Mouse (Mus musculus): ENCODE measurements around the gene Ranbp9. TPM values are rescaled to one million over a fixed set of nuclear protein-coding genes. Genes with fewer than 3 reads are reported as not detected.

Ranbp9 gene
- total RNA-seq, 2 experiments from 2014 or later: 84.1 to 87.9 TPM

DNA sequence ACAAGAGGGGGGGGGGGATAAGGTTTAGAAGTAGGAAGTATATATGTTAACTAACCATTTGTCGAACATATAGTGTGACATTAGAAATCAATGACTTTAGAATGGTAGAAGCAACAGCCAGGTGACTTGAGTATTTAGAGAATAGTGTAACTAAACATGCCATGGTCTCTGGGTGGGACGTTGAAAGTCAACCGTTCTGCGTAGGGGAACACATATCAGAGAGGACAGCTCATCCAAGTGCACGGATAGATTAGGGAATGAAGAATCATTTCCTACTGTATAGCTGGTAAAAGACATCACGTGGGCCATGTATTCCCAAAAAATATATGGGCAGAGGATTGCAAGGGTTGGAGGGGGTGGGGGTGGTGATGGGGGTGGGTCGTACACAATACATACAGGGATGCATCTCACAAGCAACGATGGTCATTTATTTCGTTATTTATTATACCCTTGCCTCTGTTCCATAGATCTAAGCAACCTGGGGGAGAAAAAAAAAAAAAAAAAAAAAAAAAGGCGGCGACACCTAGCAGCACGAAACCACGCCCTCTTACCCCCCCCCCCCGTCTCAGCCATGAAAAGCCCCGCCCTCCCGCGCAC is 83.3 kb downstream of the Ranbp9 start:
- intact Hi-C loops (cut with DNase I): loop anchor here (5.0 kb wide), 2 partner anchors 95 to 225 kb away; partner anchors contain the start of genes Gfod1 and Tbc1d7
- DNase-seq (ENCODE audit: low spot score in 2 of 2): no peak

DNA sequence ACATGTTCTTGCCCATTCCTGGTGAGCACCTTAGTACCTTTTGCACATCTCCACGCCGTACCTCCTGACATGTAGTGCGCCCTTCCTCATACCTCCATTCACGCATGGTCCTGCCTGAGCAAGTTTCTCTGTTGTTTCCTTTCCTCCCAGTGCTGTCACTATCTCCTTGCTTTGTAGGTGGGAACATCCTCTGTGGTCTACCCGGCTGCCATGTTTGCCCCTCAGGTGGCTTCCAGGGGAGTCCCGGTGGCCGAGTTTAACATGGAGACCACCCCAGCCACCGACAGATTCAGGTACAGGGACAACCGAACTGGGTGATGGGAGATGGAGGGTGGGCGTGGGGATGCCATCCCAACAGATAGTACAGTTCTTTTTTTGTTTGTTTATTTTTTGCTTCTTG is 95.8 kb downstream of the Ranbp9 start:
- intact Hi-C loops (cut with DNase I): no loop called here
- no peak for DNase-seq (ENCODE audit: low spot score in 2 of 2)

DNA sequence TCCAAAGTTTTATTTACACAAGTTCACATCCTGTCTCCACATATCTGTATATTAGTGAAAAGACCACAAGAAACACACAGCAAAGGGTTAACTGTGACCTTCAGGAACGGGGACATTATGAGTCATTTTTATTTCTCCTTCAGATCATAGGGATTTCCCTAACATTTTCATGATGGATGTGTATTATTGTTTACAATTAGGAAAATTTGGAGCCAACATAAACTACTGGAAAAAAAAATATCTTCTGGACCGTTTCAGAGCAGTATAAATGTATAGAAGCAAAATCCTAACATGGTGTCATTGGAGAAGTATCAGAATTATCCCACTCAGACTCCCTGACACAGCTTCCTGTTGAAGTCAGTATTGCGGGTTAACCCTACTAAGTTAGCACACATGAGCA is 101.1 kb downstream of the Ranbp9 start:
- intact Hi-C loops (cut with DNase I): loop anchor here (5.0 kb wide), 1 partner anchor 198 kb away; no protein-coding TSS in a partner anchor
- DNase-seq (ENCODE audit: low spot score in 2 of 2): no peak

DNA sequence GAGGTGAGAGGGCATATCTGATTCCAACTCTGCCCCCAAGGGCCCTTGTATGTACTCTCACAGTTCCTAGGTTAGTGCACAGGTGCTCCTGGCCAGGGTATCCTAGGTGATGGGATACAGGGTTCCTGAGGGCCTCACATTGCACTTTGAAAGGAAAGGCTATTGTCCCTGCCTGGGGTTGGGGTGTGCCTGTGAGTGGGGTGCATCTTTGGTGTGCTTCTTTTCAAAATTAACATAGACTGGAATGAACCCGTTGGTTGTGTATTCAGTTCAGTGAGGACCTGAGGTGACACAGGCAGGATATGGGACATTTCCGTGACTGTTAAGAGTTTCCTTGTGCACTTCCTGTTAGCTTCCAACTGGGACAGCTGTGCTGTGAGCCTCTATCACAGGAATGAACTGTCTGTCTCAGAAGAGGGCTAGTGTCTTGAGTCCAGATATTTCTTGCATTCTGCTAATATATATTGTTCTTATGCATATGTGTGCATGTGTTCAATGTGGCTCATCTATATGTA is 106.1 kb downstream of the Ranbp9 start:
- DNase-seq (ENCODE audit: low spot score in 2 of 2): no peak
- intact Hi-C loops (cut with DNase I): no loop called here

DNA sequence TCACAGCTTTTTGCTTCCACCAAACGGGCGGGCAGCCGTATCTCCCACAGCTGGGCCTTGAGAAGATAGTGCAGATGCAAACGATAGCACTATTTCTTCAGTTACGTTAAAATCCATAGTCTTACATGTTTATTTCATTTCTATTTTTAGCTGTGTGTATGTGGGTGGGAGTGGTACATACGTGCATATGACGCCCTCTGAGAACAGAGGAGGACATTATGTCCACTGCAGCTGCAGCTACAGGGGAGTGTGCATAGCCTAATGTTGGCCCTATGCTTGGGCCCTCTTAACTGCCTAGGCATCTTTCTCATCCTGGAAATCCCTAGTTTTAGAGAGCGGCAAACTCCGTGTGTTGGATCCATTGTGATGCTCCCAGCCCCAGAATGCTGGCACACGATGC is 106.9 kb downstream of the Ranbp9 start:
- intact Hi-C loops (cut with DNase I): no loop called here
- no peak for DNase-seq (ENCODE audit: low spot score in 2 of 2)

DNA sequence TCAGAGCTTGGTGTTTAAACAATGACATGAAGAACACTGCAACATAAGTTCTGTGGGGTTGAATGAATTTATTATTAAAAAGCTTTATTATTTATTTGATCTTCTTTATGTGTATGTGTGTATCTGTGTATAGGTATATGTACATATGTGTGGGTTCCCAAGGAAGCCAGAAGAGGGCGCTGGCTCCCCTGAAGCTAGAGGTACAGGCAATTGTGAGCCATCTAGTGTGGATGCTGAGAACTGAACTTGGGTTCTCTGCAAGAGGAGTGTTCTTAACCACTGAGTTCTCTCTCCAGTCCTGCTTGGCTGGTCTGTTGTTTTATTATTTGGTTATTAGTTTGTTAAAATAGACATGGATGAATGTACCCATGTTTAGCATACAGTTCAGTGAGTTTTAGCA is 108.2 kb downstream of the Ranbp9 start:
- intact Hi-C loops (cut with DNase I): no loop called here
- DNase-seq (ENCODE audit: low spot score in 2 of 2): no peak

DNA sequence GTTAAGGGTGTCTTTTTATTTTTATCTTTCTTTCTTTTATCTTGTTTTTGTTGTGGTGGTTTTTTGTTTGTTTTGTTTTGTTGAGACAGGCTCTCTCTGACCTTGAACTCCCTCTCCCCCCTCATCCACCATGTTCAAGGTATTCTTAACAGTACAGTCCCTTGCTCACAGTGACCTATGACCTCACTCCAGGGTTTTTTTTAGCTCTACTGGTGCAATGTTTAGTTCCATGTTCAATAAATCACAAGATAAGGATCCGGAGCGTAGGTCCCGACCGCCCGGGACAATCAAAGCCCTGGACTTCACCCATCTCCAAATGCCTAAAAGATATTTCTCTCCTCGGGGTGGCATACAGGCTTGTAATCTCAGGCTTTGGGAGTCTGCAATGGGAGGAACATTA is 111.0 kb downstream of the Ranbp9 start:
- DNase-seq (ENCODE audit: low spot score in 2 of 2): no peak
- intact Hi-C loops (cut with DNase I): no loop called here

DNA sequence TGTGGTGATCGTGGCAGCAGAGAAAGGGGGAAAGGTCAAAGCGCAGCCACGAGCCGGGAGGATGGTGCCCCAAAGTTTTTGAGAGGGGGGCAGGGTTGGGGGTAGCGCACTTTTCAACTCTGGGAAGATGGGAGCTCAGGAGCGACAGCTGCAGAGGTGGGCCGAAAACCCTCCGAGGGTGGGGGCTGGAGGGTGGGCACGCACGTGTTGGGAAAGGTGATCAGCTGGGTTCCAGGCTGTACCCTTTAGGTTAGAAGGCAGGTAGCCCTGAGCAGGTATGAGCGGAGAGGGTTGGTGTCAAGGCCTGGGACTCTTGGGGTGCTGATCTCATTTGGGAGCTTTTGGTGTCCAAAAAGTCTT is 115.3 kb downstream of the Ranbp9 start:
- intact Hi-C loops (cut with DNase I): loop anchor here (2.0 kb wide), 1 partner anchor 61 kb away; the partner anchor contains the start of gene Gfod1
- no peak for DNase-seq (ENCODE audit: low spot score in 2 of 2)

DNA sequence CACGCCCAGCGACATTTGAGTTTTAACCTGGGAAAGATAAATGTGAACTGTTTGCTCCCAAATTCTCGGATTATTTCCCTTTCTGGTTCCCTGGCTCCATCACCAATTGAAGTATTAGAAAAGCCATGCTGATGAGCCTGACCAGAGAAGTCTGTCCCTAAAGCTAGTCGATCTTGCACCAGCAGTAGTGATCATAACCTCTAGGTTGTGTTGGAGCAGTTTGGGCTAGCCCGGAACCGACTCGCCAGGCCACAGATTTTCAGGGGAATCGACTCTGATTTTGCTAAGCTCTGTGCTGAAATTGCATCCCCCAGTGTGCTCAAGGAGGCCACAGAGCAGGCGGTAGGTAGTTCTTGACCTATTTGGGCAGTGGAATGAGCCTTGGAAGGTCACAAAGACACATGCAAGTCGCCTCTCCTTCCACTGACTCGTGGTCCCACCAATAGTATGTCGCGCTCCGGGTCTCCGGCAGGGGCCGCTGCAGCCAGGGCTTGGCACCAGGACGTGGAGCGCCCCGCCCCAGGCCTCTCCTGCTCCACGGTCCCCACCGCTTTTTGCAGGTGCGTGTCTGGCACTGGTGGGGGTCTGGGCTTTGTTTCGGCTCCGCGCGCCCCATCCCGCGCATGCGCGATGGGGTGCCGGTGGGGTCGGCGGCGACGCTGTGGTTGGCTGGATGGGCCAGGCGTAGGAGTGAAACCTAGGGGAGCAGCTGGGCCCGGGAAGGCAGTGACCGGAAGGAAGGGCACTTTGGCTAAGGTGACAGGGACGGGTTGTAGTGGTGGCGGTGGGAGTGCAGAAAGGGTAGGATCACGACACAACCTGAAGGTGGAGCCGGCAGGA is 115.9 kb downstream of the Ranbp9 start, which contains the start of gene Sirt5:
Gene Sirt5, plus strand, starts transcription at position 512 of the 840 bp plus-strand sequence.
- peak; percentile 83 to 84 for DNase-seq (ENCODE audit: low spot score in 2 of 2)
- intact Hi-C loops (cut with DNase I): loop anchor here (2.0 kb wide), 1 partner anchor 60 kb away; the partner anchor contains the start of gene Gfod1

DNA sequence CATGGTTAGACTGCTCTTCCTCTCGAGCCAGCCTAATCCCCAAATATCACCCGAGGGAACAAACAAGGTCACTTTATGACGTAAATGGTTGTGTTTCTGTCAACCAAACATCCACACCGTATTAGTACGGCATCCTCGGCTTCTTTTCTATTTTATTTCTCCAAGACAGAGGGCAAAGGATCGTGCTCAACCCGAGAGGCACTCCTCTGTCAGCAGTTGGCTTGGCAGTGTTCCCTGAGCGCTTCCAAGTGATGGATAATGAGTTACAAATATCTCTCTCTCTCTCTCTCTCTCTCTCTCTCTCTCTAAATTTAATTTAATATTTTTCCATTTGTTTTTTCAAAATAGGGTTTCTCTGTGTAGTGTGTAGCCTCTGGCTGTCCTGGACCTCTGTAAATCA is 118.7 kb downstream of the Ranbp9 start:
- intact Hi-C loops (cut with DNase I): no loop called here
- no peak for DNase-seq (ENCODE audit: low spot score in 2 of 2)

DNA sequence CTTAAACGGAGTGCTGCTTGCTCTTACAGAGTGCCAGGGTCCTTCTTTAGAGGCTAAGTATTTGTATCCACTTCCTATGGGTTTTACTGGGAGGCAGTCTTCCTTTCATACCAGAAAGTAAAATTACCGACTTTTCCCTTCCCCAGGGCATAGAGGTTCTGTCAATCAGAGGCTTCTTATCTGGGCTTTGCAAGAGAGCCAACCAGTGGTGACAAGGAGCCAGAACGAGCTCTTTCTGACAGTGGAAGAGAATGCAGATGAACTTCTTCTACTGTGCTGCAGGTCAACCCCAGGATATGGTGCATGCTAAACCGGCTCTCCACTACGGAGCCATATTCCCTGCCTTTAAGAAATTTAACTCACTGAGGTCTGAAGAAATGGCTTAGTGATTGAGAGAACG is 120.5 kb downstream of the Ranbp9 start:
- DNase-seq (ENCODE audit: low spot score in 2 of 2): no peak

DNA sequence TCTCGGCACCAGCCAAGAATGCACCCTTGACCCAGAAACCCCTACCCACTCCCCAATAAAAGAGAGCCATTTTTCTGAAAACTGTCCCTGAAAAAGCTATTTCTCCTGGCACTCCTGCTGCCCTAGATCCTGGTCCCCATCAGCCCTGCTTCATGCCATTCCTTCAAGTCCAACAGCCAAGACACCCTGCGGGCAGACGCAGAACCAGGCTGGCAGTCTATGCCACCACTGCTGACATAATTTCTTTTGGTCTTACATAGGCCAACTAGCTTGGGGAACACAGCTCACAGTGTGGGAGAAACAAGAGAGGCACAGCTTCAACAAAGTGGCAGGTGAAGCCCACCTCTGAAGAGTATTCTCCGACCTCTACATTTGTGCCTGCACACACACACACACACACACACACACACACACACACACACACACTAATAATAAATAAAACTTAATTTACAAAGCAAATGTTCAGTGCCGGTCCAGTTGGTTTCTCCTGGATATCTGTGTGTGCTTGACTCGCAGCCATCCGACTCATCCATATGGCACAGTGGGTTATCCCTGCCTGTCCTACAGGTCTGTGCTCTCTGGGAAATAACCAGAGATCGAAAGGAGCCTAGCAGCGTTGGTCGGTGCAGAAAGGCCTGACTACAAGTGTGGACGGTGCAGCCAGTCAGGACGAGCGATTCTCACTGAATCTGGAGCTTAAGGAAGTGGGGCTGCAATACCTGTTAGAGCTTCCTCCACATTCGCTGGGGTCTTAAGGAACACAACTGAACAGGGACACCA is 124.5 kb downstream of the Ranbp9 start:
- no peak for DNase-seq (ENCODE audit: low spot score in 2 of 2)

More for the DNA sequence above, 120.5 kb downstream of the Ranbp9 start:
- intact Hi-C loops (cut with DNase I): no loop called here

DNA sequence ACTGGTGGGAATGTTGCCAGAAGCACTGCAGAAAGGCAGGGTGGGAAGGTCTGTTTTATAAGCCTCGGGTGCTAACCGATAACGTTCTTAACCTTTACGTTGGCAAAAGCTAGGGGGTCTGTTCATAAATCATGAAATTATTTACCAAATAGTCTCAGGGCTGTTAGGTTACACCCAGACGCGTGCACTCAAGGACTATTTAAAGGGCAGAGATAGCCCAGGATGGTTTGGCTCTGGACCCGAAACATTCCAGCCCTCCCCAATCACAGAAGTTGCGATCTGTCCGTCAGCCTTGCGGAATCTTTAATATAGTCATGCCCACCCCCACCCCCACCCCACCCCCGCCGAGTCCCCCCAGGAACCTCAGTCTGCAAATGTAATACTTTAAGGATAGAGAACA is 126.7 kb downstream of the Ranbp9 start:
- intact Hi-C loops (cut with DNase I): no loop called here
- no peak for DNase-seq (ENCODE audit: low spot score in 2 of 2)

More for the DNA sequence above, 124.5 kb downstream of the Ranbp9 start:
- intact Hi-C loops (cut with DNase I): no loop called here

DNA sequence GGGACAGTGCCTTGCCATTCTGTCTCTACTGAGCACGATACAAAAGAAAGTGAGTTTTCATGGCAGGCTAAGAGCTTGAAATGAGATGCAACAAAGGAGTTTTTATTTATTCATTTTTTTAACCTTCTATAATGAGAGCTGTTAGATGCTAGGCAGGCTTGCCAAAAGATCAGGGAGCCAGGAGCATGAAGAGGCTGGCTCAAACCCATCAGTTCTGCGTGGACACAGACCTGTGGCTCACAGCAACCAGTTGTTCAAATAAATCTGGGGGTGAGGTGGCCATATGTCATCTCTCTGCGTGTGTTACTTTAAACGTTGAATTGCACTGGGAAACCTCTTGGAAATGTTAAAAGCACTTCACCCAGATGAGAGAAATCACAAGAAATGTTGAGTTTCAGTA is 127.7 kb downstream of the Ranbp9 start:
- DNase-seq (ENCODE audit: low spot score in 2 of 2): no peak
- intact Hi-C loops (cut with DNase I): no loop called here

Other genes with a start within 250 kb of the Ranbp9 start
- 10 to 100 TPM; 59.1 to 69.9 TPM for gene Gfod1, start 177.1 kb downstream of the Ranbp9 start, total RNA-seq (2021)
- 10 to 100 TPM; 16.3 to 18.7 TPM for gene Sirt5, start 115.8 kb downstream of the Ranbp9 start, total RNA-seq (2021)
- 10 to 100 TPM; 78.5 to 80.1 TPM for gene Nol7, start 82.9 kb downstream of the Ranbp9 start, total RNA-seq (2021)
- 10 to 100 TPM; 12.5 to 14.6 TPM for gene Mcur1, start 78.9 kb upstream of the Ranbp9 start, total RNA-seq (2021)
- 1 to 10 TPM; 6.3 to 7.6 TPM for gene Rnf182, start 134.4 kb upstream of the Ranbp9 start, total RNA-seq (2021)

All from left cerebral cortex, postnatal 14 days (tissue).